Mouse (Mus musculus): ENCODE results near the gene Rpl5. TPM values are rescaled to one million over a fixed set of nuclear protein-coding genes. Genes with fewer than 3 reads are reported as not detected.

Gene Rpl5
- 52.2 and 62.2 TPM in 2 replicates for polyA plus RNA-seq (2014; fragmentation: Nextera tagmentation; extraction: Ambion mirVana)

- peak within 1 kb of the TSS; percentile 89 for H3K27ac ChIP-seq
- no peaks in the 10 kb centered on the region for H3K27me3 ChIP-seq (ENCODE audit: control insufficient read depth, insufficient read depth, low read length)
- peak; percentile 98 for ATAC-seq (ENCODE audit: low FRiP score)
- H3K4me3 ChIP-seq (replicated peaks; ENCODE audit: low read length), result peak within 1 kb of the TSS; percentile 89
- 4% methylated on average over 66 of the region's 66 CpGs for WGBS
- H3K36me3 ChIP-seq (replicated peaks; ENCODE audit: control insufficient read depth, insufficient read depth), result peaks cover 32% of the 10 kb centered on the region
- DNase-seq (ENCODE audit: low spot score), result peak; percentile 98
- peaks cover 16% of the 10 kb centered on the region for H3K4me1 ChIP-seq (replicated peaks; ENCODE audit: control insufficient read depth, insufficient read depth, low read length)
- H3K9ac ChIP-seq, result peak within 1 kb of the TSS; percentile 96
- no peaks in the 10 kb centered on the region for H3K9me3 ChIP-seq (ENCODE audit: control insufficient read depth, low read length)
- H3K4me2 ChIP-seq (replicated peaks), result peak within 1 kb of the TSS; percentile 96
Measured at GRCm38 (mm10) chr5:107900206-107901013, at the start of gene Rpl5. Gene Rpl5 (plus strand): TSS chr5:107900502.

- WGBS, result 33% methylated on average over 6 of the region's 6 CpGs
Measured at GRCm38 (mm10) chr5:107853807-107854206, 46.5 kb upstream of the Rpl5 start.

GRCm38 (mm10) chr5:107854556-107854955 lies 45.7 kb upstream of the Rpl5 start:
- WGBS, result 83% methylated on average over 3 of the region's 3 CpGs
- no peaks in the 10 kb centered on the region for H3K36me3 ChIP-seq (replicated peaks; ENCODE audit: control insufficient read depth, insufficient read depth)
- no peak overlapping the region for H3K4me3 ChIP-seq (replicated peaks; ENCODE audit: low read length)
- H3K27me3 ChIP-seq (ENCODE audit: control insufficient read depth, insufficient read depth, low read length), result no peaks in the 10 kb centered on the region
- peaks cover 10% of the 10 kb centered on the region; the same call in 1 of the 2 replicates for H3K4me1 ChIP-seq (replicated peaks; ENCODE audit: control insufficient read depth, insufficient read depth, low read length)
- no peak overlapping the region for H3K9ac ChIP-seq
- no peak overlapping the region for H3K27ac ChIP-seq
- DNase-seq (ENCODE audit: low spot score) (no peak), ATAC-seq (ENCODE audit: low FRiP score) (no peak)
- no peaks in the 10 kb centered on the region; the same call in 1 of the 2 replicates for H3K9me3 ChIP-seq (ENCODE audit: control insufficient read depth, low read length)
- no peak overlapping the region for H3K4me2 ChIP-seq (replicated peaks)

More at GRCm38 (mm10) chr5:107853807-107854206, 46.5 kb upstream of the Rpl5 start:
- no peak overlapping the region for H3K9ac ChIP-seq
- H3K9me3 ChIP-seq (ENCODE audit: control insufficient read depth, low read length), result no peaks in the 10 kb centered on the region; the same call in 1 of the 2 replicates
- DNase-seq (ENCODE audit: low spot score) (no peak), ATAC-seq (ENCODE audit: low FRiP score) (no peak)
- no peak overlapping the region for H3K4me3 ChIP-seq (replicated peaks; ENCODE audit: low read length)
- H3K27me3 ChIP-seq (ENCODE audit: control insufficient read depth, insufficient read depth, low read length), result no peaks in the 10 kb centered on the region
- peaks cover 10% of the 10 kb centered on the region; the same call in 1 of the 2 replicates for H3K4me1 ChIP-seq (replicated peaks; ENCODE audit: control insufficient read depth, insufficient read depth, low read length)
- H3K4me2 ChIP-seq (replicated peaks), result no peak overlapping the region
- no peak overlapping the region; the same call in 1 of the 2 replicates for H3K27ac ChIP-seq
- no peaks in the 10 kb centered on the region for H3K36me3 ChIP-seq (replicated peaks; ENCODE audit: control insufficient read depth, insufficient read depth)

GRCm38 (mm10) chr5:107855546-107855945 lies 44.8 kb upstream of the Rpl5 start:
- ATAC-seq (ENCODE audit: low FRiP score) (no peak), DNase-seq (ENCODE audit: low spot score) (no peak)
- no peak overlapping the region for H3K27ac ChIP-seq
- peaks cover 10% of the 10 kb centered on the region; the same call in 1 of the 2 replicates for H3K4me1 ChIP-seq (replicated peaks; ENCODE audit: control insufficient read depth, insufficient read depth, low read length)
- H3K4me3 ChIP-seq (replicated peaks; ENCODE audit: low read length), result no peak overlapping the region
- H3K4me2 ChIP-seq (replicated peaks), result no peak overlapping the region
- 96% methylated on average over 2 of the region's 2 CpGs for WGBS
- H3K36me3 ChIP-seq (replicated peaks; ENCODE audit: control insufficient read depth, insufficient read depth), result no peaks in the 10 kb centered on the region
- no peak overlapping the region for H3K9ac ChIP-seq
- no peaks in the 10 kb centered on the region for H3K9me3 ChIP-seq (ENCODE audit: control insufficient read depth, low read length)
- no peaks in the 10 kb centered on the region for H3K27me3 ChIP-seq (ENCODE audit: control insufficient read depth, insufficient read depth, low read length)

- no peak overlapping the region for H3K9ac ChIP-seq
- H3K36me3 ChIP-seq (replicated peaks; ENCODE audit: control insufficient read depth, insufficient read depth), result no peaks in the 10 kb centered on the region
- ATAC-seq (ENCODE audit: low FRiP score), result no peak
- WGBS, result 46% methylated on average over 2 of the region's 2 CpGs
- no peak overlapping the region for H3K27ac ChIP-seq
- no peak for DNase-seq (ENCODE audit: low spot score)
- H3K4me2 ChIP-seq (replicated peaks), result no peak overlapping the region
- no peak overlapping the region for H3K4me3 ChIP-seq (replicated peaks; ENCODE audit: low read length)
- peaks cover 8% of the 10 kb centered on the region; the same call in 1 of the 2 replicates for H3K4me1 ChIP-seq (replicated peaks; ENCODE audit: control insufficient read depth, insufficient read depth, low read length)
- H3K9me3 ChIP-seq (ENCODE audit: control insufficient read depth, low read length), result no peaks in the 10 kb centered on the region
- no peaks in the 10 kb centered on the region for H3K27me3 ChIP-seq (ENCODE audit: control insufficient read depth, insufficient read depth, low read length)
Measured at GRCm38 (mm10) chr5:107858963-107859362, 41.3 kb upstream of the Rpl5 start.

- no peaks in the 10 kb centered on the region for H3K27me3 ChIP-seq (ENCODE audit: control insufficient read depth, insufficient read depth, low read length)
- 0 out of 2 replicates have a peak, but pooled peaks cover 4% of the 10 kb centered on the region for H3K4me1 ChIP-seq (replicated peaks; ENCODE audit: control insufficient read depth, insufficient read depth, low read length)
- WGBS, result 86% methylated on average over 3 of the region's 3 CpGs
- ATAC-seq (ENCODE audit: low FRiP score) (no peak), DNase-seq (ENCODE audit: low spot score) (no peak)
- no peak overlapping the region for H3K4me3 ChIP-seq (replicated peaks; ENCODE audit: low read length)
- H3K27ac ChIP-seq, result no peak overlapping the region
- no peak overlapping the region for H3K4me2 ChIP-seq (replicated peaks)
- H3K9ac ChIP-seq, result no peak overlapping the region
- no peaks in the 10 kb centered on the region for H3K9me3 ChIP-seq (ENCODE audit: control insufficient read depth, low read length)
- no peaks in the 10 kb centered on the region for H3K36me3 ChIP-seq (replicated peaks; ENCODE audit: control insufficient read depth, insufficient read depth)
Measured at GRCm38 (mm10) chr5:107863971-107864370, 36.3 kb upstream of the Rpl5 start.

- Histone ChIP-seq H3K9ac (no peak overlapping the region), H3K36me3 (replicated peaks; ENCODE audit: control insufficient read depth, insufficient read depth) (no peaks in the 10 kb centered on the region), H3K4me3 (replicated peaks; ENCODE audit: low read length) (no peak overlapping the region), H3K9me3 (ENCODE audit: control insufficient read depth, low read length) (no peaks in the 10 kb centered on the region), H3K4me2 (replicated peaks) (no peak overlapping the region), H3K27ac (no peak overlapping the region), H3K27me3 (ENCODE audit: control insufficient read depth, insufficient read depth, low read length) (no peaks in the 10 kb centered on the region), H3K4me1 (replicated peaks; ENCODE audit: control insufficient read depth, insufficient read depth, low read length) (0 out of 2 replicates have a peak, but pooled peaks cover 4% of the 10 kb centered on the region)
- ATAC-seq (ENCODE audit: low FRiP score) (no peak), DNase-seq (ENCODE audit: low spot score) (no peak)
- WGBS, result 79% methylated on average over 2 of the region's 2 CpGs
Measured at GRCm38 (mm10) chr5:107866127-107867126, 33.9 kb upstream of the Rpl5 start.

GRCm38 (mm10) chr5:107867970-107868904 lies 32.1 kb upstream of the Rpl5 start:
- H3K4me3 ChIP-seq (replicated peaks; ENCODE audit: low read length), result peak overlapping the region; percentile 75
- peak; percentile 81 for ATAC-seq (ENCODE audit: low FRiP score)
- peak overlapping the region; percentile 91 for H3K27ac ChIP-seq

More at GRCm38 (mm10) chr5:107867970-107868904, 32.1 kb upstream of the Rpl5 start:
- Histone ChIP-seq H3K36me3 (replicated peaks; ENCODE audit: control insufficient read depth, insufficient read depth) (no peaks in the 10 kb centered on the region), H3K27me3 (ENCODE audit: control insufficient read depth, insufficient read depth, low read length) (no peaks in the 10 kb centered on the region), H3K4me2 (replicated peaks) (peak overlapping the region; percentile 50), H3K9me3 (ENCODE audit: control insufficient read depth, low read length) (no peaks in the 10 kb centered on the region), H3K4me1 (replicated peaks; ENCODE audit: control insufficient read depth, insufficient read depth, low read length) (0 out of 2 replicates have a peak, but pooled peaks cover 4% of the 10 kb centered on the region), H3K9ac (peak overlapping the region; percentile 74)
- WGBS, result under 1% methylated on average over 76 of the region's 82 CpGs
- DNase-seq (ENCODE audit: low spot score), result peak; percentile 43

Data from hindbrain, embryonic 14.5 days (tissue).